Mouse (Mus musculus): ENCODE measurements around the gene Olfr522. TPM values are rescaled to one million over a fixed set of nuclear protein-coding genes. Genes with fewer than 3 reads are reported as not detected.

Olfr522 gene
- polyA plus RNA-seq (2016; fragmentation: Nextera tagmentation; extraction: Ambion mirVana): not detected in 2 replicates

- no peak for ATAC-seq (ENCODE audit: insufficient number of reproducible peaks, insufficient read depth, low FRiP score, low TSS enrichment)
- H3K4me1 ChIP-seq: no peaks in the 10 kb centered on the region
- no peak within 1 kb of the TSS for H3K4me3 ChIP-seq
- H3K9me3 ChIP-seq: no peaks in the 10 kb centered on the region
- no peak within 1 kb of the TSS for H3K27ac ChIP-seq
- H3K27me3 ChIP-seq: no peaks in the 10 kb centered on the region
- H3K36me3 ChIP-seq: no peaks in the 10 kb centered on the region
- no peak within 1 kb of the TSS for H3K9ac ChIP-seq
- no peak within 1 kb of the TSS for H3K4me2 ChIP-seq (replicated peaks)
- WGBS: 78% methylated on average over 7 of the region's 7 CpGs
These were observed at the start of gene Olfr522 for GRCm38 (mm10) chr7:140164664-140165063. Olfr522 (minus strand) TSS chr7:140164764.

GRCm38 (mm10) chr7:140213841-140214240 lies 49.3 kb upstream of the Olfr522 start:
- no peaks in the 10 kb centered on the region for H3K4me1 ChIP-seq
- H3K36me3 ChIP-seq: no peaks in the 10 kb centered on the region
- no peak overlapping the region for H3K4me3 ChIP-seq
- 76% methylated on average over 5 of the region's 5 CpGs for WGBS
- no peak overlapping the region for H3K9ac ChIP-seq
- H3K27ac ChIP-seq: no peak overlapping the region
- H3K9me3 ChIP-seq: no peaks in the 10 kb centered on the region
- ATAC-seq (ENCODE audit: insufficient number of reproducible peaks, insufficient read depth, low FRiP score, low TSS enrichment): no peak
- H3K27me3 ChIP-seq: no peaks in the 10 kb centered on the region
- no peak overlapping the region for H3K4me2 ChIP-seq (replicated peaks)

- H3K4me2 ChIP-seq (replicated peaks): no peak overlapping the region
- H3K9me3 ChIP-seq: no peaks in the 10 kb centered on the region
- no peaks in the 10 kb centered on the region for H3K27me3 ChIP-seq
- no peaks in the 10 kb centered on the region for H3K4me1 ChIP-seq
- WGBS: 82% methylated on average over 3 of the region's 3 CpGs
- H3K4me3 ChIP-seq: no peak overlapping the region
- no peak overlapping the region for H3K9ac ChIP-seq
- no peaks in the 10 kb centered on the region for H3K36me3 ChIP-seq
- no peak overlapping the region for H3K27ac ChIP-seq
- ATAC-seq (ENCODE audit: insufficient number of reproducible peaks, insufficient read depth, low FRiP score, low TSS enrichment): no peak
These were observed 44.1 kb upstream of the Olfr522 start for GRCm38 (mm10) chr7:140208677-140209076.

- H3K9ac ChIP-seq: no peak overlapping the region
- H3K27ac ChIP-seq: no peak overlapping the region
- H3K9me3 ChIP-seq: no peaks in the 10 kb centered on the region
- no peak overlapping the region for H3K4me2 ChIP-seq (replicated peaks)
- no peaks in the 10 kb centered on the region for H3K4me1 ChIP-seq
- WGBS: 79% methylated on average over 8 of the region's 8 CpGs
- no peaks in the 10 kb centered on the region for H3K36me3 ChIP-seq
- H3K27me3 ChIP-seq: no peaks in the 10 kb centered on the region
- ATAC-seq (ENCODE audit: insufficient number of reproducible peaks, insufficient read depth, low FRiP score, low TSS enrichment): no peak
- H3K4me3 ChIP-seq: no peak overlapping the region
These were observed 43.6 kb upstream of the Olfr522 start for GRCm38 (mm10) chr7:140208153-140208552.

- H3K27ac ChIP-seq: no peak overlapping the region
- no peaks in the 10 kb centered on the region for H3K9me3 ChIP-seq
- no peak overlapping the region for H3K9ac ChIP-seq
- H3K27me3 ChIP-seq: no peaks in the 10 kb centered on the region
- no peak overlapping the region for H3K4me3 ChIP-seq
- 77% methylated on average over 3 of the region's 3 CpGs for WGBS
- H3K4me1 ChIP-seq: no peaks in the 10 kb centered on the region
- ATAC-seq (ENCODE audit: insufficient number of reproducible peaks, insufficient read depth, low FRiP score, low TSS enrichment): no peak
- no peak overlapping the region for H3K4me2 ChIP-seq (replicated peaks)
- no peaks in the 10 kb centered on the region for H3K36me3 ChIP-seq
These were observed 42.3 kb upstream of the Olfr522 start for GRCm38 (mm10) chr7:140206904-140207303.

- no peak for ATAC-seq (ENCODE audit: insufficient number of reproducible peaks, insufficient read depth, low FRiP score, low TSS enrichment)
- Histone ChIP-seq H3K4me3 (no peak within 1 kb of the TSS), H3K4me2 (replicated peaks) (no peak within 1 kb of the TSS), H3K27ac (no peak within 1 kb of the TSS), H3K9ac (no peak within 1 kb of the TSS), H3K9me3 (no peaks in the 10 kb centered on the region), H3K4me1 (no peaks in the 10 kb centered on the region), H3K27me3 (no peaks in the 10 kb centered on the region), H3K36me3 (no peaks in the 10 kb centered on the region)
These were observed 41.3 kb upstream of the Olfr522 start, which contains the start of gene Olfr524 for GRCm38 (mm10) chr7:140205864-140206263. Olfr524 (minus strand) TSS chr7:140205964.

- H3K9me3 ChIP-seq: no peaks in the 10 kb centered on the region
- no peaks in the 10 kb centered on the region for H3K36me3 ChIP-seq
- H3K27ac ChIP-seq: no peak overlapping the region
- no peaks in the 10 kb centered on the region for H3K27me3 ChIP-seq
- WGBS: 84% methylated on average over 4 of the region's 4 CpGs
- no peaks in the 10 kb centered on the region for H3K4me1 ChIP-seq
- no peak for ATAC-seq (ENCODE audit: insufficient number of reproducible peaks, insufficient read depth, low FRiP score, low TSS enrichment)
- H3K9ac ChIP-seq: no peak overlapping the region
- no peak overlapping the region for H3K4me2 ChIP-seq (replicated peaks)
- H3K4me3 ChIP-seq: no peak overlapping the region
These were observed 36.5 kb upstream of the Olfr522 start for GRCm38 (mm10) chr7:140201090-140201489.

GRCm38 (mm10) chr7:140196002-140196401 lies 31.4 kb upstream of the Olfr522 start:
- Histone ChIP-seq H3K4me2 (replicated peaks) (no peak overlapping the region), H3K9me3 (no peaks in the 10 kb centered on the region; the same call in 1 of the 2 replicates), H3K36me3 (no peaks in the 10 kb centered on the region), H3K27ac (no peak overlapping the region), H3K27me3 (no peaks in the 10 kb centered on the region), H3K4me3 (no peak overlapping the region), H3K9ac (no peak overlapping the region), H3K4me1 (no peaks in the 10 kb centered on the region)
- 83% methylated on average over 8 of the region's 8 CpGs for WGBS
- ATAC-seq (ENCODE audit: insufficient number of reproducible peaks, insufficient read depth, low FRiP score, low TSS enrichment): no peak

GRCm38 (mm10) chr7:140194031-140194430 lies 29.5 kb upstream of the Olfr522 start:
- H3K4me3 ChIP-seq: no peak overlapping the region
- WGBS: 85% methylated on average over 4 of the region's 4 CpGs
- H3K36me3 ChIP-seq: no peaks in the 10 kb centered on the region
- H3K27ac ChIP-seq: no peak overlapping the region
- no peaks in the 10 kb centered on the region; the same call in 1 of the 2 replicates for H3K9me3 ChIP-seq
- H3K9ac ChIP-seq: no peak overlapping the region
- H3K4me1 ChIP-seq: no peaks in the 10 kb centered on the region
- ATAC-seq (ENCODE audit: insufficient number of reproducible peaks, insufficient read depth, low FRiP score, low TSS enrichment): no peak
- H3K27me3 ChIP-seq: no peaks in the 10 kb centered on the region
- H3K4me2 ChIP-seq (replicated peaks): no peak overlapping the region

GRCm38 (mm10) chr7:140192851-140193250 lies 28.3 kb upstream of the Olfr522 start:
- no peak overlapping the region for H3K4me2 ChIP-seq (replicated peaks)

GRCm38 (mm10) chr7:140192445-140192844 lies 27.9 kb upstream of the Olfr522 start:
- H3K27me3 ChIP-seq: no peaks in the 10 kb centered on the region
- 58% methylated on average over 2 of the region's 2 CpGs for WGBS
- ATAC-seq (ENCODE audit: insufficient number of reproducible peaks, insufficient read depth, low FRiP score, low TSS enrichment): no peak
- no peaks in the 10 kb centered on the region for H3K4me1 ChIP-seq
- no peak overlapping the region for H3K4me3 ChIP-seq
- no peaks in the 10 kb centered on the region for H3K36me3 ChIP-seq
- no peaks in the 10 kb centered on the region; the same call in 1 of the 2 replicates for H3K9me3 ChIP-seq
- no peak overlapping the region for H3K27ac ChIP-seq
- H3K9ac ChIP-seq: no peak overlapping the region
- no peak overlapping the region for H3K4me2 ChIP-seq (replicated peaks)

More at GRCm38 (mm10) chr7:140192851-140193250, 28.3 kb upstream of the Olfr522 start:
- no peak overlapping the region for H3K27ac ChIP-seq
- no peaks in the 10 kb centered on the region; the same call in 1 of the 2 replicates for H3K9me3 ChIP-seq
- no peaks in the 10 kb centered on the region for H3K27me3 ChIP-seq
- ATAC-seq (ENCODE audit: insufficient number of reproducible peaks, insufficient read depth, low FRiP score, low TSS enrichment): no peak
- WGBS: 65% methylated on average over 2 of the region's 2 CpGs
- H3K36me3 ChIP-seq: no peaks in the 10 kb centered on the region
- H3K9ac ChIP-seq: no peak overlapping the region
- H3K4me1 ChIP-seq: no peaks in the 10 kb centered on the region
- H3K4me3 ChIP-seq: no peak overlapping the region

GRCm38 (mm10) chr7:140190435-140190834 lies 25.9 kb upstream of the Olfr522 start:
- H3K27ac ChIP-seq: no peak overlapping the region
- H3K27me3 ChIP-seq: no peaks in the 10 kb centered on the region
- no peaks in the 10 kb centered on the region for H3K36me3 ChIP-seq
- 95% methylated on average over 1 of the region's 1 CpGs for WGBS
- H3K9me3 ChIP-seq: no peaks in the 10 kb centered on the region; the same call in 1 of the 2 replicates
- ATAC-seq (ENCODE audit: insufficient number of reproducible peaks, insufficient read depth, low FRiP score, low TSS enrichment): no peak
- H3K4me3 ChIP-seq: no peak overlapping the region
- no peaks in the 10 kb centered on the region for H3K4me1 ChIP-seq
- H3K4me2 ChIP-seq (replicated peaks): no peak overlapping the region
- H3K9ac ChIP-seq: no peak overlapping the region
